Mouse (Mus musculus) left cerebral cortex, postnatal 14 days (tissue): ENCODE measurements around the gene Baiap2l1. TPM values are rescaled to one million over a fixed set of nuclear protein-coding genes. Genes with fewer than 3 reads are reported as not detected.
A peak's percentile ranks its signal among the peaks of the same experiment; 100 is the strongest.

ENCODE experiments used
- DNase-seq, 2 experiments: peaks; one replicate each; pipeline ENCODE4 v3.0.0; 2021 to 2022; ENCODE audit warnings: low spot score in 2 of 2, mixed read lengths in 1 of 2
- intact Hi-C: fragments of 180-260 bp; cut with DNase I; formaldehyde crosslinking; loops from one replicate; pipeline ENCODE4 v1.15.1; 2025
- total RNA-seq, 2 experiments: library from RNA; stranded (reverse); gene quantifications; 2 replicates each; pipeline ENCODE4 v1.2.3; 2021

The Baiap2l1 gene
- total RNA-seq, 2 experiments from 2014 or later: 0.42 to 0.70 TPM

GRCm38 (mm10) chr5:144294908-144295307, 63.0 kb downstream of the Baiap2l1 start:
- intact Hi-C loops: no loop called here

GRCm38 (mm10) chr5:144289769-144290440, 68.0 kb downstream of the Baiap2l1 start:
- peak; percentile 32 to 64 for DNase-seq
- intact Hi-C loops: no loop called here

More at GRCm38 (mm10) chr5:144294908-144295307, 63.0 kb downstream of the Baiap2l1 start:
- DNase-seq: no peak

GRCm38 (mm10) chr5:144288391-144288790, 69.5 kb downstream of the Baiap2l1 start:
- no peak for DNase-seq
- intact Hi-C loops: no loop called here

- no peak for DNase-seq
Measured at GRCm38 (mm10) chr5:144287267-144287820, 70.6 kb downstream of the Baiap2l1 start.

GRCm38 (mm10) chr5:144286591-144287266, 71.2 kb downstream of the Baiap2l1 start:
- DNase-seq: no peak
- intact Hi-C loops: no loop called here

More at GRCm38 (mm10) chr5:144287267-144287820, 70.6 kb downstream of the Baiap2l1 start:
- intact Hi-C loops: no loop called here

- DNase-seq: no peak
- intact Hi-C loops: no loop called here
Measured at GRCm38 (mm10) chr5:144284599-144284998, 73.3 kb downstream of the Baiap2l1 start.

GRCm38 (mm10) chr5:144283551-144284031, 74.3 kb downstream of the Baiap2l1 start:
- intact Hi-C loops: no loop called here
- DNase-seq: no peak

- intact Hi-C loops: no loop called here
- DNase-seq: no peak
Measured at GRCm38 (mm10) chr5:144282470-144283260, 75.2 kb downstream of the Baiap2l1 start.

- intact Hi-C loops: no loop called here
- DNase-seq: no peak
Measured at GRCm38 (mm10) chr5:144279926-144280325, 78.0 kb downstream of the Baiap2l1 start.

- intact Hi-C loops: no loop called here
- no peak for DNase-seq
Measured at GRCm38 (mm10) chr5:144279081-144279541, 78.8 kb downstream of the Baiap2l1 start.

- intact Hi-C loops: no loop called here
- no peak for DNase-seq
Measured at GRCm38 (mm10) chr5:144278374-144278960, 79.4 kb downstream of the Baiap2l1 start.

- intact Hi-C loops: no loop called here
- DNase-seq: no peak
Measured at GRCm38 (mm10) chr5:144276898-144277630, 80.8 kb downstream of the Baiap2l1 start.

- no peak for DNase-seq
- intact Hi-C loops: no loop called here
Measured at GRCm38 (mm10) chr5:144274904-144275303, 83.0 kb downstream of the Baiap2l1 start.

GRCm38 (mm10) chr5:144271772-144272171, 86.1 kb downstream of the Baiap2l1 start:
- no peak for DNase-seq
- intact Hi-C loops: no loop called here

GRCm38 (mm10) chr5:144271118-144271517, 86.8 kb downstream of the Baiap2l1 start:
- no peak for DNase-seq
- intact Hi-C loops: no loop called here

GRCm38 (mm10) chr5:144270420-144270819, 87.5 kb downstream of the Baiap2l1 start:
- no peak for DNase-seq
- intact Hi-C loops: no loop called here

GRCm38 (mm10) chr5:144269926-144270325, 88.0 kb downstream of the Baiap2l1 start:
- intact Hi-C loops: no loop called here
- no peak for DNase-seq

- DNase-seq: peak; percentile 75 to 87
- intact Hi-C loops: no loop called here
Measured at GRCm38 (mm10) chr5:144267535-144268241, 90.2 kb downstream of the Baiap2l1 start.
